Mouse (Mus musculus) E14TG2a.4 (cell line): ENCODE measurements around the gene Padi3.

Experiments
- H3K27me3 ChIP-seq: 2 replicates; pipeline ENCODE4 v1.6.1; 2014; ENCODE audit warnings: low read length, control low read depth; ENCODE audit not compliant: insufficient read depth
- H3K36me3 ChIP-seq: 2 replicates; pipeline ENCODE4 v1.6.1; 2014; ENCODE audit warnings: low read length, control low read depth; ENCODE audit not compliant: insufficient read depth
- H3K4me1 ChIP-seq: replicated peaks from 2 replicates; pipeline ENCODE4 v1.6.1; 2014; ENCODE audit warnings: low read depth, low read length, control low read depth
- H3K4me3 ChIP-seq: replicated peaks from 2 replicates; pipeline ENCODE4 v1.5.1; 2014; ENCODE audit warnings: mild to moderate bottlenecking, low read length
- H3K9me3 ChIP-seq: 2 replicates; pipeline ENCODE4 v1.6.1; 2014; ENCODE audit warnings: low read length, control low read depth
- CTCF ChIP-seq: conservative IDR thresholded peaks from 2 replicates; pipeline ENCODE4 v1.5.1; 2014; ENCODE audit warnings: low read length
- NANOG ChIP-seq: IDR thresholded peaks from 2 replicates; pipeline ENCODE4 v1.6.1; 2014; ENCODE audit warnings: borderline replicate concordance, low read length, mixed read lengths
- POU5F1 ChIP-seq: IDR thresholded peaks from 2 replicates; pipeline ENCODE4 v1.6.1; 2014; ENCODE audit warnings: low read length, borderline replicate concordance

Gene Padi3

GRCm38 (mm10) chr4:140742543-140742942 is 67.9 kb downstream of the Padi3 start, which contains the start of gene Padi6:
Gene Padi6 (minus strand): TSS chr4:140742643.
- peaks cover 17% of the 10 kb centered on the region for H3K4me1 ChIP-seq
- no peak for TF ChIP-seq POU5F1
- TF ChIP-seq NANOG: no peak
- TF ChIP-seq CTCF: no peak
- no peaks in the 10 kb centered on the region for H3K9me3 ChIP-seq
- no peaks in the 10 kb centered on the region for H3K36me3 ChIP-seq
- H3K27me3 ChIP-seq: peaks cover 25% of the 10 kb centered on the region
- no peak within 1 kb of the TSS for H3K4me3 ChIP-seq

GRCm38 (mm10) chr4:140741401-140741800 is 69.0 kb downstream of the Padi3 start:
- H3K27me3 ChIP-seq: peaks cover 21% of the 10 kb centered on the region
- no peaks in the 10 kb centered on the region for H3K36me3 ChIP-seq
- peaks cover 14% of the 10 kb centered on the region; the same call in 1 of the 2 replicates for H3K4me1 ChIP-seq
- TF ChIP-seq CTCF (no peak), POU5F1 (no peak), NANOG (no peak)
- H3K4me3 ChIP-seq: no peak overlapping the region
- no peaks in the 10 kb centered on the region for H3K9me3 ChIP-seq

- H3K36me3 ChIP-seq: no peaks in the 10 kb centered on the region
- H3K9me3 ChIP-seq: no peaks in the 10 kb centered on the region
- H3K4me3 ChIP-seq: no peak overlapping the region
- TF ChIP-seq CTCF: no peak
- no peak for TF ChIP-seq POU5F1
- TF ChIP-seq NANOG: no peak
- peaks cover 18% of the 10 kb centered on the region for H3K27me3 ChIP-seq
- peaks cover 11% of the 10 kb centered on the region; the same call in 1 of the 2 replicates for H3K4me1 ChIP-seq
Measured at GRCm38 (mm10) chr4:140740655-140741054, 69.8 kb downstream of the Padi3 start.
